Mouse (Mus musculus): ENCODE results near the gene Ap1s3.

Ap1s3 gene

GRCm38 (mm10) chr1:79598385-79599178 is 73.2 kb downstream of the Ap1s3 start:
- DNase-seq (ENCODE audit: low read depth, low spot score) = no peak

GRCm38 (mm10) chr1:79592721-79593277 is 79.0 kb downstream of the Ap1s3 start:
- DNase-seq (ENCODE audit: low read depth, low spot score) = no peak

- no peak for DNase-seq (ENCODE audit: low read depth, low spot score)
Measured at GRCm38 (mm10) chr1:79591091-79591490, 80.7 kb downstream of the Ap1s3 start.

GRCm38 (mm10) chr1:79589971-79590763 is 81.6 kb downstream of the Ap1s3 start:
- no peak for DNase-seq (ENCODE audit: low read depth, low spot score)

- DNase-seq (ENCODE audit: low read depth, low spot score) = no peak
Measured at GRCm38 (mm10) chr1:79589424-79589823, 82.3 kb downstream of the Ap1s3 start.

- peak; percentile 87 for DNase-seq (ENCODE audit: low read depth, low spot score)
Measured at GRCm38 (mm10) chr1:79581136-79581679, 90.6 kb downstream of the Ap1s3 start.

- no peak for DNase-seq (ENCODE audit: low read depth, low spot score)
Measured at GRCm38 (mm10) chr1:79577357-79577756, 94.4 kb downstream of the Ap1s3 start.

- DNase-seq (ENCODE audit: low read depth, low spot score) = peak; percentile 19
Measured at GRCm38 (mm10) chr1:79571912-79572311, 99.9 kb downstream of the Ap1s3 start.

- DNase-seq (ENCODE audit: low read depth, low spot score) = no peak
Measured at GRCm38 (mm10) chr1:79571126-79571525, 100.6 kb downstream of the Ap1s3 start.

GRCm38 (mm10) chr1:79561186-79561585 is 110.6 kb downstream of the Ap1s3 start:
- DNase-seq (ENCODE audit: low read depth, low spot score) = peak; percentile 76

Data from CD4-positive helper T cell, adult 2 months (primary cell).